Mouse (Mus musculus) neutrophil, adult 5-6 weeks (primary cell): ENCODE data around the gene Sspn. TPM values are rescaled to one million over a fixed set of nuclear protein-coding genes. Genes with fewer than 3 reads are reported as not detected.

ENCODE experiments used
- ATAC-seq: fragments of 151-379, 151-347 bp; 2 replicates; pipeline ENCODE4 v1.8.0; 2017; ENCODE audit warnings: mild to moderate bottlenecking, moderate TSS enrichment; ENCODE audit not compliant: insufficient number of reproducible peaks, poor library complexity, low FRiP score, severe bottlenecking; ENCODE audit errors: extremely low read depth
- total RNA-seq: library from RNA; stranded (forward); fragments of 200-1000 nt; gene quantifications from 2 replicates; pipeline ENCODE4 v1.2.3, GENCODE M21; 2017

The Sspn gene
- total RNA-seq, 1 experiment from 2014 or later: 1.2 TPM

DNA sequence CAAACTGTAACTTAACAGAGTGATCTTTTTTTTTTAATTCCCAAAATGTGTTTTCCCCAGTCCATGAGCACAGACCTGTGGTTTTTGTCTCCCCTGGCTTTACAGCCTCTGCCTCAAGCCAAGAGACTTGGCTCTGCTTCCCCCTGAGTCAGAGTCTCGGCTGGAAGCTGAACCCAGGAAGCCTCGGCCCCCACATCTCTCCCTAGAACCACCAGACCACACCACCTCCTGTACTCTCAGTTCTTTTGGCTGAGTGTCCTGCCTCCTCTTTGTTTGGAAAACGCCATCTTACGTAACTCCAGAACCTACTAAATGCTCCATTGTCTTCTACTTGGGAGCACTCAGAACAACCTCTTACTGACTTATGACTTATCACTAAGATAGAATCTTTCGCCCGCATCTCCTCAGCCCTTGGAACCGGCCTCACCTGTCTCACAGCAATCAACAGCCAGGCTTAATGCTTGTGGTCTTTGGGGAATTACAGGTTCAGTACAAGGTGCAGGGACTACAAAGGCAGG is 36.9 kb downstream of the Sspn start:
- no peak for ATAC-seq

DNA sequence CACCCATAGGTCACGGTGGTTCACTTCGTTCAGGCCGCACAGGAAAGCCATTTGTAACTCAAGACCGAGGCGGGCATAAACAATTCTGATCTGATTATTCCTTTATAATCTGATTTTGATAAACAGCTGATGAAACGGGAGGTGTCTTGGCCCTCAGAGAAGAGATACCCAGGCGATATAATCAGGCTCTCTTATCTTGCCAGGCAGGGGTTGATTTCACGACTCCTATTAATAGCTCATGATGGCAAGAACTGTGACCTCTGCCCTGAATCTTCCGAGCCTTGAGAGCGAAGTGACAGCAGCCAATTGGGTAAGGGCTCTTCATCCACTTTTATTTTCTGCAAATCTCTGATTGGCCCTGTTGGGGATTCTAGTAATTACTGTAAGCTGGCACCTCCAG is 37.4 kb downstream of the Sspn start:
- no peak for ATAC-seq

DNA sequence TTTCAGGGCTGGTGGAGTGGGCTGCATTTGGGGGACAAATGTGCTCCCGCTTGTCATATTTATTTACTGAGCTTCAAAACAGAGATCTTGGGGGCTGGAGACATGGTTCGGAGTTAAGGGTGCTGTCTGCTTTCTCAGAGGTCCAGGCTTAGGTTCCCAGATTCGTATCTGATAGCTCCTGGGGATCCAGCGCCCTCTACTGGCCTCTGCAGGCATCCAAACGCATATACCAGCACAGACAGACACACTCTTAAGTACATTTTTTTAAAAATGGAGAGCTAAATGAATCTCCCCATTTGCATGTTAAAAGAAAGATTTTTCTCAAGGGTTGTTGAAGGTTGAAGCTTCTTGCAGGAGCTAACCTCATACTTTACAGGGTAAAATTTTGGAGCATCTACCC is 38.1 kb downstream of the Sspn start:
- no peak for ATAC-seq

- no peak for ATAC-seq
Measured at GRCm38 (mm10) chr6:145972107-145972506, 40.7 kb downstream of the Sspn start.

GRCm38 (mm10) chr6:145972836-145973235 is 41.4 kb downstream of the Sspn start:
- no peak for ATAC-seq

DNA sequence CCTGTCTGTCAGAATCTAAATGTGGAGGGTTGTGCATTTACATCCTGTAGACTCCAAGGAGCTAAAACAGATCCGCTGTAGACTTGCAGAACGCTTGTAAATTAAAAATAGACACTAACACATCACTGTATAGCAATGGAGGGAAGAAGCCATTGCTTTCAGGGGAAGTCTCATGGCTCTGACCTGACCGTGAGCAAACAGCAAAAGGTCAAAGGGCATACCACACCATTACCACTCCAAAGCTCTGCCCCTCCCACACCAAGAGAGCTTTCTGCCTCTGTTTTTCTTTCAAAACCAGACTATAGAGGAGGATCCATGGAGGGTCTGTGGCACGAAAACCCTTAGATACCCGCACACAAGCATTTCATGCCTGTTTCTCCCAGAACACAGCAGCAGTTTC is 41.9 kb downstream of the Sspn start:
- no peak for ATAC-seq

- ATAC-seq: no peak
Measured at GRCm38 (mm10) chr6:145974766-145975165, 43.3 kb downstream of the Sspn start.

DNA sequence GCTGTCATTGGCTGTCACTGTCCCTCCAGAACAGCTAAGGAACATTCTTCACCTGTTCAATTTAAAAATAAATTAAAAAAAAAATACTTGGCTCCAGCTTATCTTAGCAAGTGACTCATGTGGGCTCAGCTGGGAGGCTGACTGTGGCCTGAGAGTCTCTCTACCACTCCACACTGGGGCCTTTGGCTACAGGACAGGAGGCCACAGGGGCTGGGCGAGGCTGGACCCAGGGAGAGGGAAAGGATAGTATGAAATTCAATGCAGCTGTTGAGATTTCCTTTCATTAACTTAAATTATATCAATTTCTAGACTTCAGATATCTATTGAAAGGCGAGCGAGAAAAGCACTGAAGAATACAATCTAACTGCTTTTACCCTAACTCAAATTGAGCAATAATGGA is 45.9 kb downstream of the Sspn start:
- no peak for ATAC-seq

GRCm38 (mm10) chr6:145977771-145978450 is 46.5 kb downstream of the Sspn start:
- no peak for ATAC-seq

DNA sequence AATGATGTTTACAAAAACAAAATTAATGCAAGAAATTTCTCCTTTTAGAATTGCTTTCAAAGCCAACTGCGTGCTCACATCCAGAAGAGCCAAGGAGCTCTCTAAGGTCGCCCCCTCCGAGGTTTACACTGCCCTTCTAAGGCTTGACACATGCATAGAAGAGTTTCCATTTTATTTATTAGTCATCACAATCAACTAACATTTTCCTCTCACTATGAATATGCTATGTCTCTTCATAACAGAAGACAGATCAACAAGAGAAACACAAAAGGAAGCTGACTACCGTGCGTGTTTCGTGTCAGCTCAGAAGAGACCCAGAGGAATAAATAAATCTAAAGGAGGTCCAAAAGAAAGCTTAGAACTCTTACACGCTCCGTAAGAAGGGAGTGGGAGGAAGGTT is 49.6 kb downstream of the Sspn start:
- no peak for ATAC-seq

DNA sequence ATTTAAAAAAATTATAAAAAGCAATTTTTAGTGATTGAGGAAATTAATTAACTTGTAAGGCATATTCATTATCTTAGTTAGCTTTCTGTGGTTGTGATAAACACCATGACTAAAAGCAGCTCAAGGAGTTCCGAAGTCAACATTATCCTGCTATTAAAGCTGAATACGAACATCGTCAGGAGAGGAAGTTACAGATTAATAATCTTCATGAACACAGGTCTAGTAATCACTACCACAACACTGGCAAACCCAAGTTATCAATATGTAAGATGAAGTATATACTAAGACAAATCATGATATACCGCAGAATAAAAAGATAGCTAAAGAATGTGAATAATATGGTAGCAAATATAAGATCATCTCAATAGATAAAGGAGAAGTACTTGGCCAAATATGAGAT is 50.9 kb downstream of the Sspn start:
- ATAC-seq: no peak

DNA sequence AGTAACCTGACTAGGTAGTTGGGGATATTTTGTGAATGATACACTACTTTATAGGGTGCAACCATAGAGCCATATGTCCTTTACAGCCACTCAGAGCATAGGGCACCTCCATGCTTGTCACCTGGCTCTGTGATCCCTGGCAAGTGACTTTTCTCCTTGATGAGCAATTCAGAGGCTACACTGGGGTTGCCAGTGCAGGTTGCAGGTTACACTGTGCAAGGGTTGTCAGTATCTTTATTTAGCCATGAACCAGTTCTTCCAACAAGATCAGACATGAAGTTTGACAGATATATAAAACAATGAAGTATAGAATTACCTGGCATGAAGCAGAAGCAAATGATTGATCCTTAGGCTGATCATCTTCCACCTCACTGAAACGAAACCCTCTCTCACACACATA is 59.1 kb downstream of the Sspn start:
- ATAC-seq: no peak

DNA sequence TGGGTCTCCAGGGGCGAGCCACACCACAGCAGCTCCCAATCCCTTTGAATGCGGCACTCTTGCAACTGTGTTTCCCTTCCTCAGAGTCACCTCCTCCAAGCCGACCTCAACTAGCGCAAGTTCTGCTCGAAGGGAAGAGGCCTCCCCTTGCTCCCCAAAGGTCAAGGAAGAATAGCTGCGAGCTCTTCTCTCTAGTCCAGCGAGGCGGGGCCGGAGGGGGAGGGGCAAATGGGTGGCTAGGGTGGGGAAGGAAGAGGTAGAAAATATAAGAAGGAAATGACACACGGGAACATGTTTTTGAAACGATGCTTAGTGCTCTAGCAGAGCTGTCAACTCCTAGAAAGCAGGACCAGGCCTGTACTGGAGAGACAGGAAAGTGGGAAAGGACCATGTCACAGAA is 61.1 kb downstream of the Sspn start:
- no peak for ATAC-seq

- 0 out of 2 replicates have a peak, but pooled peaks have one; percentile 9 for ATAC-seq
Measured at GRCm38 (mm10) chr6:145992985-145993384, 61.5 kb downstream of the Sspn start.

GRCm38 (mm10) chr6:145998314-145999007 is 67.0 kb downstream of the Sspn start:
- no peak for ATAC-seq

- no peak for ATAC-seq
Measured at GRCm38 (mm10) chr6:146000767-146001166, 69.3 kb downstream of the Sspn start.

- ATAC-seq: no peak
Measured at GRCm38 (mm10) chr6:146001396-146002191, 70.2 kb downstream of the Sspn start.

DNA sequence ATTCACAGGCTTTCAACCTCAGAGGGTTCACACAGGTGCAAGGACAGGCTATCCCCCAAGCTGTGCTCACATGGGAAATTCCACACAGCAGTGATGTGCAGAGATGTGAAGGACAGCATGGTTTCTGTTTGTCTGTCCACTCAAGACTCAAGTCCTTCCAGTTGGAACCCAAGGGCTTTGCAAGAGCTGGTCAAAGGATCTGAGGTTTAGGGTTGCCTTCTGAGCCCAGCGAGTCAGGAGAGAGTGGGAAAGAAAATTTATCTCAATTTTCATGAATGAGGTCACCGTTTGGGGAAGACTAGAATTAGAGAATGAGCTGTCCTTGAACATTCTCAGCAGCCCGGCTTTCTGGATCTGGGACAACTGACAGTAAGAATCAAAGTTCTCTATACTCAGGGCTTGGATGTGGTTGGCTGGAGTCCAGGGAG is 72.7 kb downstream of the Sspn start:
- no peak for ATAC-seq

- no peak for ATAC-seq
Measured at GRCm38 (mm10) chr6:146005129-146005886, 73.9 kb downstream of the Sspn start.
